Mouse (Mus musculus) CH12.LX (cell line): ENCODE data around the gene Tmed6. TPM values are rescaled to one million over a fixed set of nuclear protein-coding genes. Genes with fewer than 3 reads are reported as not detected.

Experiments used
- DNase-seq: peaks from one replicate; pipeline ENCODE4 v3.0.0-alpha.2; 2013; ENCODE audit errors: extremely low read depth
- H3K27ac ChIP-seq: 2 replicates; pipeline ENCODE4 v1.5.1; 2012; ENCODE audit warnings: low read depth, mild to moderate bottlenecking, control low read depth, moderate library complexity; ENCODE audit not compliant: insufficient read depth
- H3K27me3 ChIP-seq: replicated peaks from 2 replicates; pipeline ENCODE3; 2012; ENCODE audit warnings: inconsistent platforms
- H3K36me3 ChIP-seq, 2 experiments: replicated peaks in 1 of 2; 2 replicates each; pipeline versions ENCODE3 to v1.6.1; 2012; ENCODE audit warnings: inconsistent platforms in 1 of 2, low read length in 1 of 2, mild to moderate bottlenecking in 1 of 2, mixed read lengths in 1 of 2, moderate library complexity in 1 of 2; ENCODE audit not compliant: control insufficient read depth in 1 of 2, insufficient read depth in 1 of 2
- H3K4me1 ChIP-seq, 2 experiments: 2 replicates each; pipeline ENCODE4 v1.6.1; 2012; ENCODE audit warnings: inconsistent platforms in 1 of 2, moderate library complexity in 1 of 2; ENCODE audit not compliant: insufficient read depth in 2 of 2, control insufficient read depth in 1 of 2
- H3K4me2 ChIP-seq: 2 replicates; pipeline ENCODE4 v1.6.1; 2012; ENCODE audit warnings: low read depth, mild to moderate bottlenecking, control low read depth; ENCODE audit not compliant: poor library complexity, insufficient read depth, severe bottlenecking
- H3K4me3 ChIP-seq, 3 experiments: fragments of 150-350 bp in 1 of 3; sonication (generic) in 1 of 3; replicated peaks in 1 of 3; 2 replicates each; pipeline versions ENCODE3 to v1.5.1; 2011 to 2012; ENCODE audit warnings: low read depth in 2 of 3, low read length in 2 of 3, mild to moderate bottlenecking in 2 of 3, moderate library complexity in 2 of 3, control low read depth in 1 of 3, improper control_type of control experiment in 1 of 3, inconsistent platforms in 1 of 3, mixed read lengths in 1 of 3; ENCODE audit not compliant: poor library complexity in 1 of 3
- H3K79me2 ChIP-seq: replicated peaks from 2 replicates; pipeline ENCODE4 v1.6.1; 2012; ENCODE audit warnings: mild to moderate bottlenecking, moderate library complexity; ENCODE audit not compliant: control insufficient read depth, poor library complexity, insufficient read depth, severe bottlenecking; ENCODE audit errors: extremely low read depth
- H3K9ac ChIP-seq: 2 replicates; pipeline ENCODE4 v1.6.1; 2012; ENCODE audit warnings: low read depth, mild to moderate bottlenecking, control low read depth, moderate library complexity; ENCODE audit not compliant: insufficient read depth
- H3K9me3 ChIP-seq: replicated peaks from 2 replicates; pipeline ENCODE3; 2012; ENCODE audit warnings: low read length, inconsistent platforms, mixed read lengths
- CHD2 ChIP-seq: IDR thresholded peaks from 2 replicates; pipeline ENCODE4 v1.6.1; 2011; ENCODE audit warnings: low read length, improper control_type of control experiment
- CTCF ChIP-seq, 2 experiments: IDR thresholded peaks in 1 of 2; conservative IDR thresholded peaks in 1 of 2; 2 replicates each; pipeline ENCODE4 v1.5.1; 2011 to 2012; ENCODE audit warnings: low read depth in 2 of 2, low read length in 2 of 2, improper control_type of control experiment in 1 of 2, inconsistent platforms in 1 of 2, mild to moderate bottlenecking in 1 of 2, moderate library complexity in 1 of 2
- E2F4 ChIP-seq: IDR thresholded peaks from 2 replicates; pipeline ENCODE4 v1.6.1; 2011; ENCODE audit warnings: low read depth, low read length, improper control_type of control experiment; ENCODE audit not compliant: insufficient replicate concordance
- ETS1 ChIP-seq: conservative IDR thresholded peaks from 2 replicates; pipeline ENCODE4 v1.6.1; 2012; ENCODE audit warnings: low read depth, mild to moderate bottlenecking, inconsistent platforms, low read length, improper control_type of control experiment, moderate library complexity
- GABPA ChIP-seq: IDR thresholded peaks from 2 replicates; pipeline ENCODE4 v1.6.1; 2012; ENCODE audit warnings: low read depth, low read length, improper control_type of control experiment, inconsistent platforms; ENCODE audit not compliant: insufficient replicate concordance
- JUND ChIP-seq: conservative IDR thresholded peaks from 2 replicates; pipeline ENCODE4 v1.6.1; 2011; ENCODE audit warnings: low read depth, low read length, improper control_type of control experiment
- MAZ ChIP-seq: IDR thresholded peaks from 2 replicates; pipeline ENCODE4 v1.6.1; 2012; ENCODE audit warnings: low read depth, mild to moderate bottlenecking, inconsistent platforms, low read length, improper control_type of control experiment, moderate library complexity
- MEF2A ChIP-seq: IDR thresholded peaks from 2 replicates; pipeline ENCODE4 v1.6.1; 2014; ENCODE audit warnings: low read depth, mild to moderate bottlenecking, inconsistent platforms, low read length, improper control_type of control experiment, borderline replicate concordance
- POLR2AphosphoS2 ChIP-seq: IDR thresholded peaks from 2 replicates; pipeline ENCODE4 v1.6.1; 2011; ENCODE audit warnings: low read depth, low read length, improper control_type of control experiment
- RAD21 ChIP-seq: IDR thresholded peaks from 2 replicates; pipeline ENCODE4 v1.6.1; 2011; ENCODE audit warnings: low read depth, mild to moderate bottlenecking, low read length, improper control_type of control experiment, moderate library complexity
- SMC3 ChIP-seq: IDR thresholded peaks from 2 replicates; pipeline ENCODE4 v1.6.1; 2011; ENCODE audit warnings: low read depth, low read length, improper control_type of control experiment
- TBP ChIP-seq: conservative IDR thresholded peaks from 2 replicates; pipeline ENCODE4 v1.6.1; 2011; ENCODE audit warnings: low read depth, low read length, improper control_type of control experiment
- UBTF ChIP-seq: IDR thresholded peaks from 2 replicates; pipeline ENCODE4 v1.6.1; 2012; ENCODE audit warnings: low read depth, mild to moderate bottlenecking, inconsistent platforms, low read length, improper control_type of control experiment, moderate library complexity
- USF2 ChIP-seq: conservative IDR thresholded peaks from 2 replicates; pipeline ENCODE4 v1.6.1; 2011; ENCODE audit warnings: low read depth, low read length, improper control_type of control experiment
- ZKSCAN1 ChIP-seq: IDR thresholded peaks from 2 replicates; pipeline ENCODE4 v1.6.1; 2012; ENCODE audit warnings: low read depth, inconsistent platforms, low read length, improper control_type of control experiment, borderline replicate concordance
- dilution Hi-C: fragments of 300-500 bp; cut with MboI; formaldehyde crosslinking; loops from 2 replicates; pipeline ENCODE4 v1.14.3; 2020; ENCODE audit warnings: low sequenced_read_pairs; ENCODE audit not compliant: extremely low pct_unique_long_range_greater_than_20kb, extremely low pct_ligation_motif_present
- in situ Hi-C: fragments of 300-500 bp; cut with MboI; formaldehyde crosslinking; loops from 3 replicates; pipeline ENCODE4 v1.14.3; 2019; ENCODE audit warnings: low sequenced_read_pairs, low pct_ligation_motif_present, low pct_unique_long_range_greater_than_20kb, mixed read lengths
- polyA plus RNA-seq: library from polyadenylated mRNA; unstranded; fragments of >175 nt; gene quantifications from 2 replicates; pipeline ENCODE4 v1.2.1, GENCODE M21; 2012; ENCODE audit warnings: low read depth; ENCODE audit not compliant: insufficient read length
- total RNA-seq, 2 experiments: library from RNA; depleted of rRNA; stranded (reverse); fragments of 300-350 nt in 1 of 2; fragments of >200 nt in 1 of 2; gene quantifications; 2 replicates each; pipeline ENCODE4 v1.2.3; 2012 to 2014

The Tmed6 gene
- total and polyA plus RNA-seq, 3 experiments, result 0.36 to 0.97 TPM; not detected in 1

DNA sequence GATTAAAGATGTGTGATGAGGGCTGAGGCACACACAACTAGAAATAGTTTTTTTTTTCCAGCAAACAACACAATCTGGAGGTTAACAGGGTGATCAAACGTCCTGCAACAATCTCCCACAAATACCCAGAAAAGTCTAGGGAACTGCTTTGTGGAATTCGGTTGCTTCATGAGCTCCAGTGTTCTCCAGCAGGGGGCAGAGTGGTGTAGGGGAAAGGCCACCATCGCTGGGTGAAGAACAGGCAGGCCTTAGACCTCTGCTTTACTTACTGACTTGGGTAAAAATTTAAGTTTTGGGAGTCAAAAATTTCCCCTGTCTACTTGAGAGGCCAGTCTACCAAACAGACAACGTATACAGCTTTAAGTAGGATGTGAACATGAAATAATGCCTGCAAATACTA, 39.1 kb upstream of the Tmed6 start:
- TF ChIP-seq RAD21 (peak; percentile 83), CTCF (conservative IDR thresholded peaks at IDR 0.05 in 1 of 2, IDR thresholded peaks at IDR 0.05 in 1 of 2; ENCODE audit: low read depth in 2 of 2, low read length in 2 of 2) (peak; percentile 74 to 87), E2F4 (no peak), ZKSCAN1 (no peak), SMC3 (peak; percentile 68)
- dilution Hi-C loops (no loop called here), in situ Hi-C loops (loop anchor here (25.0 kb wide), 1 partner anchor 458 kb away; no protein-coding TSS in a partner anchor)
- no peak overlapping the region for H3K9ac ChIP-seq
- no peak overlapping the region for H3K27ac ChIP-seq
- H3K9me3 ChIP-seq, result no peaks in the 10 kb centered on the region
- no peaks in the 10 kb centered on the region for H3K79me2 ChIP-seq
- H3K36me3 ChIP-seq, result no peaks in the 10 kb centered on the region
- peak; percentile 71 for DNase-seq
- no peak overlapping the region for H3K4me2 ChIP-seq
- peaks cover 0 to 2% of the 10 kb centered on the region in 2 experiments; a peak in 1 of 4 replicates for H3K4me1 ChIP-seq
- H3K4me3 ChIP-seq, result no peak overlapping the region
- H3K27me3 ChIP-seq, result no peaks in the 10 kb centered on the region

DNA sequence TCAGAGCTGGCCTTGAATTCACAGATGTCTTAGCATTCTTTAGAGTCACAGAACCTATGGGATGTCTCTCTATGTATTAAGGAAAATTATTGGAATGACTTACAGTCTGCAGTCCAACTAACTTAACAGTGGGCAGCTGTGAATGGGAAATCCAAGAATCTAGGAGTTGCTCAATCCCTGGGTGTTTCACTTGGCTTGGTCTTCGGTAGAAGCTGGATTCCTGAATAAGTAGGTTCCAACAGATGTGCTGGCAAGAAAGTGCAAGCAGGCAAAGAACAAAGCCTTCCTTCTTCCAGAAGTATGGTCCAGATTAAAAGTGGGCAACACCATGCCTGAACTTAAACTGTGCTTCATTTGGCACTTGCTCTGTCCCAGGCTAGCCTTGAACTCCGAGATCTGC, 35.2 kb upstream of the Tmed6 start:
- dilution Hi-C loops (no loop called here), in situ Hi-C loops (loop anchor here (25.0 kb wide), 1 partner anchor 462 kb away; no protein-coding TSS in a partner anchor)
- Histone ChIP-seq H3K9ac (no peak overlapping the region), H3K9me3 (no peaks in the 10 kb centered on the region), H3K27ac (no peak overlapping the region), H3K36me3 (no peaks in the 10 kb centered on the region), H3K4me2 (no peak overlapping the region), H3K79me2 (peaks cover 8% of the 10 kb centered on the region; the same call in 1 of the 2 replicates), H3K4me3 (no peak overlapping the region), H3K27me3 (no peaks in the 10 kb centered on the region), H3K4me1 (peaks cover 4 to 7% of the 10 kb centered on the region in 2 experiments; a peak in 3 of 4 replicates)
- no peak for DNase-seq
- TF ChIP-seq TBP (no peak), MAZ (no peak), ETS1 (no peak), POLR2AphosphoS2 (no peak), UBTF (no peak), CHD2 (no peak), JUND (no peak), MEF2A (no peak), E2F4 (no peak), GABPA (no peak), ZKSCAN1 (no peak), USF2 (no peak)
